Mouse (Mus musculus): ENCODE results near the gene Casc3. TPM values are rescaled to one million over a fixed set of nuclear protein-coding genes. Genes with fewer than 3 reads are reported as not detected.

Gene Casc3
- polyA plus RNA-seq, 1 experiment from 2014 or later = 49.0 TPM

GRCm38 (mm10) chr11:98787691-98788090 is 17.0 kb upstream of the Casc3 start:
- Histone ChIP-seq H3K9me3 (replicated peaks) (no peaks in the 10 kb centered on the region), H3K27ac (replicated peaks) (no peak overlapping the region), H3K4me3 (no peak overlapping the region), H3K36me3 (no peaks in the 10 kb centered on the region), H3K27me3 (ENCODE audit: low read depth, poor library complexity, severe bottlenecking) (peaks cover 19% of the 10 kb centered on the region), H3K4me1 (peaks cover 81% of the 10 kb centered on the region)
- WGBS = 95% methylated on average over 1 of the region's 1 CpGs
- DNase-seq (ENCODE audit: low spot score) = no peak

DNA sequence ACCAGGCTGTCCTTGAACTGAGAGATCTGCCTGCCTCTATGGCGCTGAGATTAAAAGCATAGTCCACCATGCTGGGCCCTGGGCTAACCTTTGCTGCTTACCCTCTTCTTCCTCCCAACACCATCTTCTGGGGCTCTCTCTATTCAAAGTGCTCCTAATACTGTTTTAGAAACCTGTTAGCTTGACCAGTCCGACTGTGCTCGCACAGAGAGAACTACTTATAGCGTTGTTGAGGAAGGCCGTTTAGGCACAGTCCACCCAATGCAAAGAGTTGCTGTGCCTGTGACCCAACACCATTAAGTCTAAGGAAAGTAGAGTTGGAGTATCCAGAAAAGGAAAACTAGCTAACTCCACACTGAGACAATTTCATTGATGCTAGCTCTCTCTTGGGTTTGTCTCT is 16.6 kb upstream of the Casc3 start:
- peaks cover 19% of the 10 kb centered on the region for H3K27me3 ChIP-seq (ENCODE audit: low read depth, poor library complexity, severe bottlenecking)
- H3K4me1 ChIP-seq = peaks cover 81% of the 10 kb centered on the region
- no peaks in the 10 kb centered on the region for H3K36me3 ChIP-seq
- H3K27ac ChIP-seq (replicated peaks) = peak overlapping the region; percentile 84
- H3K4me3 ChIP-seq = peak overlapping the region; percentile 65; the same call in 1 of the 2 replicates
- DNase-seq (ENCODE audit: low spot score) = no peak
- H3K9me3 ChIP-seq (replicated peaks) = no peaks in the 10 kb centered on the region
- 92% methylated on average over 5 of the region's 5 CpGs for WGBS

- Histone ChIP-seq H3K27me3 (ENCODE audit: low read depth, poor library complexity, severe bottlenecking) (peaks cover 19% of the 10 kb centered on the region), H3K27ac (replicated peaks) (peak overlapping the region; percentile 84), H3K36me3 (no peaks in the 10 kb centered on the region), H3K9me3 (replicated peaks) (no peaks in the 10 kb centered on the region), H3K4me1 (peaks cover 81% of the 10 kb centered on the region), H3K4me3 (peak overlapping the region; percentile 65)
- WGBS = 13% methylated on average over 18 of the region's 18 CpGs
- peak; percentile 88 for DNase-seq (ENCODE audit: low spot score)
Measured at GRCm38 (mm10) chr11:98788550-98789218, 16.0 kb upstream of the Casc3 start.

GRCm38 (mm10) chr11:98789219-98789807 is 15.4 kb upstream of the Casc3 start:
- Histone ChIP-seq H3K9me3 (replicated peaks) (no peaks in the 10 kb centered on the region), H3K4me1 (peaks cover 81% of the 10 kb centered on the region), H3K36me3 (no peaks in the 10 kb centered on the region), H3K4me3 (peak overlapping the region; percentile 65), H3K27me3 (ENCODE audit: low read depth, poor library complexity, severe bottlenecking) (peaks cover 13% of the 10 kb centered on the region), H3K27ac (replicated peaks) (peak overlapping the region; percentile 84)
- 2% methylated on average over 25 of the region's 25 CpGs for WGBS
- DNase-seq (ENCODE audit: low spot score) = no peak

DNA sequence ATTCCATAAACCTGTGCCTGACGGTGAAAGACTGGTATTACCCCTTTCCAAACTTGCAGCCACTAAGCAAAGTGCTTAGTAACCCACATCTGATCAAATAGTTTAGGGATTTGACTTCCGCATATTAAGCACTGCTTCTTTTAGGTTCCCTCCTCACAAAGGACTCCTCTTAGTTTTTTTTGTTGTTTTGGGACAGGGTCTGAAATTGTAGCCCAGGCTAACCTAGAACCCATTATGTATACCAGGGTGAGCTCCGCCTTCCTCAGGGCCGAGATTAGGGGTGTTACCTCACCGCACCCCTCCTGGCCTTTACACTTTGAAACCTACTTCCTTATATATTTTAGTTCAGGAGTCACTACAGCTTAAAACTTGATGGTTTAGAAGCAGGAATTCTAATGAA is 14.9 kb upstream of the Casc3 start:
- no peaks in the 10 kb centered on the region for H3K9me3 ChIP-seq (replicated peaks)
- H3K4me3 ChIP-seq = peak overlapping the region; percentile 65
- no peaks in the 10 kb centered on the region for H3K36me3 ChIP-seq
- no peak for DNase-seq (ENCODE audit: low spot score)
- H3K4me1 ChIP-seq = peaks cover 82% of the 10 kb centered on the region
- 0 out of 2 replicates have a peak overlapping the region, but pooled peaks have one; percentile 84 for H3K27ac ChIP-seq (replicated peaks)
- WGBS = 41% methylated on average over 5 of the region's 5 CpGs
- peaks cover 8% of the 10 kb centered on the region for H3K27me3 ChIP-seq (ENCODE audit: low read depth, poor library complexity, severe bottlenecking)

DNA sequence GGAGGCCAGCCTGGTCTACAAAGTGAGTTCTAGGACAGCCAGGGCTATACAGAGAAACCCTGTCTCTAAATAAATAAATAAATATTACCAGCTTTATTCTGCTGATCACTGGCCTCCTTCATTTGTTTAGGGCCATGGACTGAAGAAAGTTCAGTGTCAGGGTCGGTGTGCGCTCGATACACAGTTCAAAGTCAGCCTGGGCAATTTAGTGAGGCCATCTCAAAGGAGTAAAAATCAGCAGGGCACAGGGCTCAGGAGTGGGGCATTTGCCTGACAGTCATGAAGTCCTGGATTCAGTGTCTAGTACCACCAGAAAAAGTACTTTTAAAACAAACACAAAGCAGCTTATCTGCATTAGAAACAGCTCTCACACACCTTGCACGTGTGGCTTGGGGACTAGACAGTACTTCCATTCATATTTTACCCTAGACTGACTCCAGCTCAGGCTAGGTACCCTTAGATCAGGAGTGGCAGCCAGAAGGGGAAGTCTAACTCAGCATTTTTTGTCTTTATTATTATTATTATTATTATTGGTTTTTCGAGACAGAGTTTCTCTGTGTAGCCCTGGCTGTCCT is 14.0 kb upstream of the Casc3 start:
- no peak for DNase-seq (ENCODE audit: low spot score)
- Histone ChIP-seq H3K27me3 (ENCODE audit: low read depth, poor library complexity, severe bottlenecking) (no peaks in the 10 kb centered on the region), H3K4me3 (0 out of 2 replicates have a peak overlapping the region, but pooled peaks have one; percentile 18), H3K4me1 (peaks cover 76% of the 10 kb centered on the region), H3K9me3 (replicated peaks) (no peaks in the 10 kb centered on the region), H3K27ac (replicated peaks) (no peak overlapping the region), H3K36me3 (no peaks in the 10 kb centered on the region)
- 80% methylated on average over 5 of the region's 5 CpGs for WGBS

- Histone ChIP-seq H3K4me3 (no peak overlapping the region), H3K4me1 (peaks cover 69% of the 10 kb centered on the region), H3K27me3 (ENCODE audit: low read depth, poor library complexity, severe bottlenecking) (no peaks in the 10 kb centered on the region), H3K27ac (replicated peaks) (no peak overlapping the region), H3K36me3 (no peaks in the 10 kb centered on the region), H3K9me3 (replicated peaks) (no peaks in the 10 kb centered on the region)
- no peak for DNase-seq (ENCODE audit: low spot score)
- 58% methylated on average over 1 of the region's 1 CpGs for WGBS
Measured at GRCm38 (mm10) chr11:98791448-98791847, 13.3 kb upstream of the Casc3 start.

- Histone ChIP-seq H3K27ac (replicated peaks) (peak overlapping the region; percentile 57), H3K4me3 (peak overlapping the region; percentile 16; the same call in 1 of the 2 replicates), H3K4me1 (peaks cover 66% of the 10 kb centered on the region), H3K36me3 (no peaks in the 10 kb centered on the region), H3K9me3 (replicated peaks) (no peaks in the 10 kb centered on the region), H3K27me3 (ENCODE audit: low read depth, poor library complexity, severe bottlenecking) (no peaks in the 10 kb centered on the region)
- no peak for DNase-seq (ENCODE audit: low spot score)
- WGBS = 2% methylated on average over 4 of the region's 4 CpGs
Measured at GRCm38 (mm10) chr11:98792081-98792480, 12.6 kb upstream of the Casc3 start.

- under 1% methylated on average over 30 of the region's 30 CpGs for WGBS
- H3K27ac ChIP-seq (replicated peaks) = peak overlapping the region; percentile 100
- H3K9me3 ChIP-seq (replicated peaks) = no peaks in the 10 kb centered on the region
- no peaks in the 10 kb centered on the region for H3K27me3 ChIP-seq (ENCODE audit: low read depth, poor library complexity, severe bottlenecking)
- peaks cover 66% of the 10 kb centered on the region for H3K4me1 ChIP-seq
- H3K36me3 ChIP-seq = peaks cover 22% of the 10 kb centered on the region
- no peak for DNase-seq (ENCODE audit: low spot score)
- H3K4me3 ChIP-seq = peak overlapping the region; percentile 100
Measured at GRCm38 (mm10) chr11:98794469-98795014, 10.2 kb upstream of the Casc3 start.

DNA sequence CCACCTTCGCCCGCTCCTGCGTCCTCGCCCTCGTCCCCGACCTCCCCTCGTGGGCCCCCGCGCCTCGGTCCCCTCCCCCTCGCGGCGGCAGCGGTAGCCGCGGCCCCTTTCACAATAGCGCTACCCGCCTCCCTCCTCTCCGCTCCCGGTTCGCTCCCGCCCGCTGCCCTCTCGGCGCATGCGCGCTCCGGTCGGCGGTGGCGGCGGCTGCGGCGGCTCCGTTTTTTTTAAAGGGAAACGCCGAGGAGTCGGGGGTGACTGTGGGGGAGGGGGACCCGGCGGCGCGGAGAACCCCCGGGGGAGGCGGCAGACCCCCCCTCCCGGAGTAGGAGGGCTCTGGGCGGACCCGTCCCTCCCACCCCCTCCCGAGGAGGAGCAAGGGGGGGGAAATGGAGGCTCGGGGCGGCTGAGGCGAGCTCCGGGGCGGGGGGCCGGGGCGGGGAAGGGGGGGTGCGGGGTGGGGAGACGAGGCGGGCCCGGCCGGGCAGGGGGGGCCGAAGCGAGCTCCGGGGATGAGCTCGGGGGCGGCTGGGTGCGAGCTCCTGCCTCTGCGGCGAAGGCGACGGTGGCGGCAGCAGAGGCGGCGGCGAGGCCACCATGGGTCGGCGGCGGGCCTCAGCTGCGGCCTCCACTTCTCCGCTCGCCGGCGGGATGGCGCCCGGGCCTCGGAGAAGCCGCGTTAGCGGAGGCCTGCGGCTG is 9.5 kb upstream of the Casc3 start, which contains the start of gene Msl1:
TSS of gene Msl1 (plus strand) at position 502 of the 699 bp plus-strand sequence.
- no peaks in the 10 kb centered on the region for H3K27me3 ChIP-seq (ENCODE audit: low read depth, poor library complexity, severe bottlenecking)
- H3K4me1 ChIP-seq = peaks cover 62% of the 10 kb centered on the region
- peak within 1 kb of the TSS; percentile 100 for H3K27ac ChIP-seq (replicated peaks)
- DNase-seq (ENCODE audit: low spot score) = peak; percentile 93
- H3K36me3 ChIP-seq = peaks cover 28% of the 10 kb centered on the region
- peak within 1 kb of the TSS; percentile 100 for H3K4me3 ChIP-seq
- H3K9me3 ChIP-seq (replicated peaks) = no peaks in the 10 kb centered on the region
- WGBS = under 1% methylated on average over 81 of the region's 89 CpGs

DNA sequence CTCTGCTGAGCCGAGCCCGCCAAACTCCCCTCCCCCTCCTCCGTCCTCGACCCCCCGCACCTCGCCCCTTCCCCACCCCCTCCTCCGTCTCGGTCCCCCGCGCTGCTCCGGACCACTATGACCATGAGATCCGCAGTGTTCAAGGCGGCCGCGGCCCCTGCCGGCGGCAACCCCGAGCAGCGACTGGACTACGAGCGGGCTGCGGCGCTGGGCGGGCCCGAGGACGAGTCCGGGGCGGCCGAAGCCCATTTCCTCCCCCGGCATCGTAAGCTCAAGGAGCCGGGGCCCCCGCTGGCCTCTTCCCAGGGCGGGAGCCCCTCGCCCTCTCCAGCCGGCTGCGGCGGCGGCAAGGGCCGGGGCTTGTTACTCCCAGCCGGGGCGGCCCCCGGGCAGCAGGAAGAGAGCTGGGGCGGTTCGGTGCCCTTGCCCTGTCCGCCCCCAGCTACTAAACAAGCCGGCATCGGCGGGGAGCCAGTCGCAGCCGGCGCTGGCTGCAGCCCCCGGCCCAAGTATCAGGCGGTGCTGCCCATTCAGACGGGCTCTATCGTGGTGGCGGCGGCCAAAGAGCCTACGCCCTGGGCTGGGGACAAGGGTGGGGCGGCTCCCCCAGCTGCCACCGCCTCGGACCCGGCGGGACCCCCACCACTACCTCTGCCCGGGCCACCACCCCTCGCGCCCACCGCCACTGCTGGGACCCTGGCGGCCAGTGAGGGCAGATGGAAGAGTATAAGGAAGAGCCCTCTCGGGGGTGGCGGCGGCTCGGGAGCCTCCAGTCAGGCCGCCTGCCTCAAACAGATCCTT is 8.8 kb upstream of the Casc3 start:
- under 1% methylated on average over 74 of the region's 74 CpGs for WGBS
- H3K27me3 ChIP-seq (ENCODE audit: low read depth, poor library complexity, severe bottlenecking) = no peaks in the 10 kb centered on the region

More for the DNA sequence above, 8.8 kb upstream of the Casc3 start:
- peak; percentile 81 for DNase-seq (ENCODE audit: low spot score)
- H3K4me3 ChIP-seq = peak overlapping the region; percentile 100
- H3K9me3 ChIP-seq (replicated peaks) = no peaks in the 10 kb centered on the region
- H3K36me3 ChIP-seq = peaks cover 36% of the 10 kb centered on the region
- peaks cover 62% of the 10 kb centered on the region for H3K4me1 ChIP-seq
- peak overlapping the region; percentile 100 for H3K27ac ChIP-seq (replicated peaks)
